Mouse (Mus musculus) gastrocnemius, postnatal 25 days (tissue): ENCODE data around the gene Taf13. TPM values are rescaled to one million over a fixed set of nuclear protein-coding genes. Genes with fewer than 3 reads are reported as not detected.
"Not testable (repeated sequence)": the region's sequence is repeated elsewhere in the genome, so short reads cannot be mapped to it uniquely, and the experiment has no call there.

ENCODE experiments used
- DNase-seq: peaks from one replicate; pipeline ENCODE4 v3.0.0; 2022
- long read RNA-seq, 2 experiments: library from polyadenylated mRNA; stranded (forward); transcript quantifications; one replicate each; pipeline ENCODE4 v2.0.0; 2021
- total RNA-seq, 2 experiments: library from RNA; stranded (reverse); gene quantifications; 1 replicate in 1 of 2; 2 replicates in 1 of 2; pipeline ENCODE4 v1.2.3; 2021

Gene Taf13
- total RNA-seq: 10 to 100 TPM; 17.6 to 18.3 TPM
- long read RNA-seq, experiment 1, transcript Taf13-204 (4 exons, 2,443 nt): major isoform, 34 of 56 reads
- long read RNA-seq, experiment 1, partial matches to known transcripts: 0 of 56 reads
- long read RNA-seq, experiment 1, other reads (novel, unspliced or antisense): 19 of 56 reads
- long read RNA-seq, experiment 2, transcript Taf13-204 (4 exons, 2,443 nt): major isoform, 34 of 45 reads
- long read RNA-seq, experiment 2, partial matches to known transcripts: 1 of 45 reads
- long read RNA-seq, experiment 2, other reads (novel, unspliced or antisense): 7 of 45 reads

DNA sequence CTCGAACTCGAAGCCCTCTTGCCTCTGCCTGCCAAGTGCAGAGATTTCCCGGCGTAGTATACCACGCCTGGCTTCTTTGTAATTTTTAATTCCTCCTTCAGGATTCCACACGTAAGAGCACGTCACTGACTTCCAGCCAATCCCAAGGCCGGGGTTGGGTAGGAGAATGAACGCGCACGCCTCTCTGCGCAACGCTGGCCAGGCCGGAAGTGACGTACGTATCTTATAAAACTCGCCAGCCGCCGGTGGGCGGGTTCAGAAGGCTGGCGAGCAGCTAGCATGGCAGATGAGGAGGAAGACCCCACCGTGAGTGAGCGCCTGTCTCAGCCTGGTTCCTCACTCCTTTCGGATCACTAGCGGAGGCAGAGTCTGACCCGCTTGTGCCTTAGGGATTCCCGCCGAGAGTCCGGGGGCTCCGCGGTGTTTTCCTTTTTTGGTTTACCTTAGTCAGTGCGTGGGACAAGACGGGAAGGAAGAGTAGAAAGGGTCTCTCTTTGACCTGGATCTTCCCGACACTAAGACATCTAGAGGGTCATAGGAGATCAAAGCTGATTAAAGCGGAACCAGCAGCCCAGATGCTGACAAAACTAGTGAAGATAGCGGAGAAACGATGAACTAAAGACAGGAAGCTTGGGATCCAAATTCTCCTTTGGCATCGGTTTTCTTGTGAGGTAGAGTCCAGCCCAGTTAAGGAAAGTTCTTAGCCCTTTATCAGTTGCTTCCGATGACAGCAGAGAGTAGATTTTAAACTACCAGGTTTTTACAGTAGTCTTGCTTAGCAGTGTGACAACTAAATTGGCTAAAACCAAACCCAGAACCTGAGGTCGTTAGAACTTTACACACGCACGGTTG lies at the start of gene Taf13:
Taf13 (plus strand) TSS at position 256 of the 852 bp plus-strand sequence.
- peak; percentile 94 for DNase-seq

DNA sequence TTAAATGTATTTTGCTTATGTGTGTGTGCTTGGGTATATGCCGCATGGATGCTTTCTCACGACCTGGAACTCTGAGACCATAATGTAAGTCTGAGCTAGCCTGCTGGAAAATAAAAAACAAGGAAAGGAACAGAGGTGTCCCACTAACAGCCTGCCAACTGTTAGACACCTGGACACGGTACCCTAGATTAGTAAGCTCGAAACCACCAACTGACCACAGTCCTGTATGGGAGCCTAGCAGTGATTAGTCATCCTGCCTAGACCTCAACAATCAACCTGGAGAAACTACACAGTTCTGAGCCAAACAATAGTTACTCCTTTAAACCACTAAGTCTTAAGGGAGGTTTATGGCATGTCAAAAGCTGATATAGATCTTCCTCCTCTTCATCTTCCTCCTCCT lies 48.1 kb upstream of the Taf13 start:
- no peak for DNase-seq

DNA sequence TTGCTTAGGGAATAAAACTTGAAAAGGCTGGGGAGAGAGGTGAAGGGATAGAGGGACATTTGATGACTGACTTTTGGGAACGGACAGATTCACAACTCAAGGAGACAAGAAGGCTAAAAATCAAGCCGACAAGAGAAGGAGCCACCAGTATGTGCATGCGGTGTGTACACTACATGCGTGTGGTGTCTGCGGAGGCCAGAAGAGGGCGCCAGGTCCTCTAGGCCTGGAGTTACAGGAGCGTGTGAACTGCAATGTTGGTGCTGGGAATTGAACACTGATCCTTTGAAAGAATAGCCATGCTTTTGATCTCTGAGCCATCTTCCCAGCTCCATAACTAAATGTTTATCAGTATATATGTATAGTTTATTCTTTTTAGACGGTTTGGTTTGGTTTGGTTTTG lies 43.0 kb upstream of the Taf13 start:
- DNase-seq: no peak

DNA sequence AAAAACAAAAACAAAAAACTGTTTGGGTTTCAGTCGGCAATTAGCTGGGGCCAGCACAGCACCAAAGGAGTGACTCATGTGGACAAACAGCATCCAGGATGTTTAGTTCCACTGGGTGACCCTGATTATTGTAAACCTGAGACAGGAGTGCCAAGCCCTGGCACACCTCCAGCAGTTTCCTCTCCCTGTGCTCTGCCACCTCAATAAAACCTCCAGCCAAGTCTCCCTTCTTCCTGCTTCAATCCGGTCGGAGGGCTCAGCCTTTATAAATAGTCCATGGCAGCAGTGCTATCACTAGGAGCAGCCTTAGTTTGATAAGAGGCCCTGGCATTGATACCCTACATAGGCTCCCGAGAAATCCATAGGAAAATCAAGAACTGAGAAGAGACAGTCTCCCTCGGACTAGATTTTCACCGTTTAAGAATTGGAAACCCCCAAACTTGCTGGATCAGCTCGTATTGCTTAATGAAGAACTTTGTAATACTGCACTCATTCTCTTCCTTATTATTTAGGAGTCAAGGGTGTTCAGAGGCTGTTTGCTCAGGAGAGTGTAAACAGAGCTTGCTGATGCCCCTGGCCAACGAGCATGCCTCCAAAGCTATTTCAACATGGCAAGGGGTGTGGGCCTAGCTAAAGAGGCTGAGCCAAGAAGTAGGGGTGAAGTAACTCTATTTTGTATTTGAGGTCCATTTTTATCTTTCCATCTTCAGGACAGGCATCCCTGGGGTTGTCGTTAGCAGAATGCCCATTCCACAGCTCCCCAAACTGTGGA lies 38.2 kb upstream of the Taf13 start:
- DNase-seq: no peak

DNA sequence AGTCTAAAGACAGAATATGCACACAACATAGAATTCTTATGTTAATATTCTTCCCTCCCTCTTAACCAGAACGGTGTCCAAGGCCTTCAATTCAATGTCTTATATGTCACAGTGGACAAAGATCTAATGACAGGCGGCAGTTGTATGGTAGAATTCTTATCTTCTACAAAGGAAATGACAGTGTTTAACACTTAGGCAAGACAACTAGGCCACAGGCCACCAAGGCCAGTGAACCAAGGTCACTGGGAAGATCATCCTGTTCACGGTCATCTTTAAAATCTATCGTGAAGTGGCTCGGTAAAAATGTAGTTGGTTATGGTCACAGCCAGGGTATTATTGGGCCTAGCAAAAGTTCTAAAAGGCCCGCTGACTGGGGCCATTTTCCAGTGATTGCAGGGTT lies 37.5 kb upstream of the Taf13 start, which contains the start of gene 1700013F07Rik:
1700013F07Rik (plus strand) TSS at position 200 of the 400 bp plus-strand sequence.
- DNase-seq: no peak

DNA sequence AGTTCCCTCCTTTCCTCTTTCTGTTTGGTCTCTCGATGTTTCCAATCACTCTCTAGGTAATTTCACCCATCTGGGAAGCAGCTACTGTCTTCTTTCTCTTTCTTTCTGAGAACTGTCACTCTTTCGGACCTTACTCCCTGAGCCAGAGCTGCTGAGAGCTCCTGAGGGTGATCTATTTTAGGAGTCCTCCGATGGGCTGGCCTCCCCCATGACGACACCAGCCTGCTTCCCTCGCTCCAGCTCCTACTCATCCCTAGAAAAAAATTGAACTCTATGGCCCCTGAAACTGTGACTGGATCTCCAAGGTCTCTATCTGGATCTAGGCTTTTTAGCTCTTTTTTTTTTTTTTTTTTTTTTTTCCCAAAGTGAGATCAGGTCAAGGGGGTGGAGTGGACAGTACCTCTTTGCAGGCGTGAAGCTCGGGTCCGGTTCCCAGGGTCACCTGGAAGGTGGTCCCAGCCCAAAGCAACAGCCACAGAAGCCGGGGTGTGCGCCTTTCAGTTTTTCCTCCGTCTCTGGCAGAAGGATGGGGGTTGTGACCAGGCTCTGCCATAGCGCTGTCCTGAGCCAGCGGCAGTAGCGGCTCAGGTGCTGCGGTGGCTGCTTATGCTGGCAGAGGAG lies 35.5 kb upstream of the Taf13 start:
- DNase-seq: no peak

DNA sequence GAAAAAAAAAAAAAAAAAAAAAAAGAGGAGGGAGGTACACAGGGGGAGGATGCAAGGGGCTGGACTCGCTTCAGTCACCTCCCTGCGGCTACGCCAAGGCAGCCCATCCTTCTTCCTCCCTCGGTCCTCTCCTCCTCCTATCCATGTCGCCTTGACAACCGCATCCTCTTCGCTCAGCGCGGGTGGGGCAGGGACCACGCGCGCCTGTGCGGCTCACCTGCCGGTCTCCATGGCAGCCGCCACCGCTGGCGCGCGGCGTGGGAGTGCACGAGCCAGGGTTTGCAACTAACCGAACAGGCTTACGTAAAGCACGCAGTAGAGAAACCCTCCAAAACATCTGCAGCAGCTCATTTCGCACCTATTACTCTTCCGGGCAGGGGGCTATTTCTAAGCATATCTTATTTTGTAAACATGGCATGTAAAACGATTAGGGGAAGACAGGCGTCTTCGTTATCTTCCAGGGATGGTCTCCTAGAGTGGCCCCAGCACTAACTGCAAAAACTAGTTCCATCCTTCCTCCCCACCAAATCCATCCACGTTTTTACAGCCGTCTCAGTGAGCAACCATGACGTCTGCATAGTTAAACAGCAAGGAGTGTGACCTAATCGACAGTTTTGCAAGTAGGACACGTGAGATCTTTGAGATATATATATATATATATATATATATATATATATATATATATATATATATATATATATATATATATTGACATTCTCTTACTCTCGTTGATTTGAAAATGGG lies 34.8 kb upstream of the Taf13 start, which contains the start of gene 5330417C22Rik:
5330417C22Rik (minus strand) TSS at position 20 of the 744 bp plus-strand sequence.
- DNase-seq: no peak

DNA sequence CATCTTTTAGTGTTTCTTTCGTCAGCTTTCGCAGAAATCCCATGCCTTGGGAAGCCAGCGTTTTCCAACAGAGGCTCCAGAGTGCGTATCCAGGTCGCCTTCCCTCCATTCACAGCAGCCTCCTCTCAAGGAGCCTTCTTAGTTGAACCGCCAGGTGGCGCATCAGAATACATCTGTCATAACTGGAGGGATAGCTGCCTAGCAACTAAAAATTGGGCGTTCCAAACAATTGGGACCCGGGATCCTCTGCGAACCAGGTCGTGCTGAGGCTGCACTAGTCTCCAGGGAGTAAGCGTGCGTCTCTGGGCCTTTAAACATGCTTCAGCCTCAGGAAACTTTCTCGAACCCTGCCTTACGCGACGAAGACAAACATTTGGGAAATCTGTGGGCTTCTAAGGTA lies 34.2 kb upstream of the Taf13 start:
- peak; percentile 69 for DNase-seq

DNA sequence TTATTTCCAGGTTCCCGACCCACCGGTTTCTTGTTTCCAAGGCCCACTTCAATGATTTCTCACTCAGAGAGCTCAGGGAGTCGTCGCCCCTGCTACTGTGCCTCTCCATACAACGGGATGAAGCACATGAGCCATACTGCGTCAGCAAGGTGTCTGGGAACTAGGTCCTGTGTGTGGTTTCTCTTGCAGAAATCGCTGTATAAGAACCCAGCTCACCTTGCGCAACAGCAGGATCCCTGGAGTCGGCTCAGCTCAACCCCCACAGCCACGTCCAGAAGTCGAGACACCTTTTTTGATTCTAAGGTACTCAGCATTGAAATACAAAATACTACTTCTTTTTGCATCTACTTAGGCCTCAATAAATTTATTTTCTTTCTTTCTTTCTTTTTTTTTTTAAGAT lies 29.2 kb upstream of the Taf13 start:
- DNase-seq: no peak

DNA sequence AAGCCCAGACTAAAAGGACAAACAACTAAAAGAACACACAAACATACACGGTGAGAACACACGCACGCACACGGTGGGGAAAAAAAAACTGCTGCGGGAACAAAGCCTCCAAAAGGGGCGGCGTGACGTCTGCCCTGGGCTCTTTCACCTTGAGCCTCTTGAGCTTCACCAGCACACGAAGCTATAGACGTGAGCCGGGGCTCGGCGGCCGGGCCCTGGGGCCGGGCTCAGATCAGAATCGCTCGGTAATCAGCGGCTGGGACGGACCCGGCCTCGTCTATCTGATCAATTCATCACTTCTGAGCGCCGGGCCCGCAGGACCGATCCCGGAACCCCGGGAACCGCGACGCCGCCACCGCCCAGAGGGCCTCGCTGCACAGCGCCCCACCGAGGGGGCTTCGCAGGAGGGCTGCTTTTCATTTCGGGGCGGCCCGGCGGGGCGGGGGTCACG lies 17.4 kb upstream of the Taf13 start:
- DNase-seq: no peak

DNA sequence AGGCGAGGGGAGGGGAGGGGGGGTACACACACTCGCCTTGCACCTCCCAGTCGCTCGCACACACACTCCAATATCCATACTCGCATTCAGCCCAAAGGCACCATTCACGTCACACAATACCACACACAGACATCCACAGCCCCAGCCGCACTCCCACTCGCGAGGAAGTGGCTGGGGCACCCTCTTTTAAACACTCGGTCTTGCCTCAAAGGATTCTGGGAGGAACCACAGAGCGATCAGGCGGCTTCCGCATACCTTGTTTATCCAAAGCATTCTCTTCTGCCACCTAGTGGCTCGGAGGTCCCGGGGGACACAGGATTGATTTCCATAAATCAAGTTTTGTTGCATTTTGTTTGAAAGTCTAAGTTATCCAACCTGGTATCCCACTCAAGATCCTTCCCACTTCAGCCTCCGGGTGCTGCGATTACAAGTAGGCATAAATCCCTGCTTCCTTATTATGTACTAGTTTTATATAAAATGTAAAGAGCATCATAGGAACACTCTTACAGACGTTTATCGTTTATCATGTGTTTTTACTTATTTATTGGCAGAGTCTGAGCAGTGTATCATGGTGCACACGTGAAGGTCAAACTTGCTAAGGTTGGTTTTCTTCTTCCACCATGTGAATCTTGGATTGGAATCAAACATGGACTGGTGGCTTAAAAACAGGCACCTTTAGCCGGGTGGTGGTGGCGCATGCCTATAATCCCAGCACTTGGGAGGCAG lies 16.7 kb upstream of the Taf13 start:
- DNase-seq: peak; percentile 87

DNA sequence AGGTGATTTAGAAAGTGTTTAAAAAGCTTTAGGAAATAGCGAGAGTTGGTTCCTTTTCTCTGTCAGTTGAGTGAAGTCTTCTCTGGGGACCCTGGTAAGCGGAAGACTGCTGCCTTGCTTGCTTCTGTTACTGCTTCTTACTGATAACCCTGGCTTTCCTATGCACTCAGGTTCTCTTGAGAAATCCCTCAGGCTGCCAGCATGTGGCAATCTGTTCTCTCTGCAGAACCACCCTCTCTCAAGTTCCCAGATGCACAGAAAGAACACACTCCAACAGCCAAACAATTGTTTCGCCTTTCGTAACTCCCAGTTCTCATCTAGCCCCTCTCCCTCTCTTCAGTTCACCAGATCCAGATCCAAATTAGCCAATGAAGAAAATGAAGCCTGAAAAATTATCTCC lies 13.6 kb upstream of the Taf13 start:
- no peak for DNase-seq

DNA sequence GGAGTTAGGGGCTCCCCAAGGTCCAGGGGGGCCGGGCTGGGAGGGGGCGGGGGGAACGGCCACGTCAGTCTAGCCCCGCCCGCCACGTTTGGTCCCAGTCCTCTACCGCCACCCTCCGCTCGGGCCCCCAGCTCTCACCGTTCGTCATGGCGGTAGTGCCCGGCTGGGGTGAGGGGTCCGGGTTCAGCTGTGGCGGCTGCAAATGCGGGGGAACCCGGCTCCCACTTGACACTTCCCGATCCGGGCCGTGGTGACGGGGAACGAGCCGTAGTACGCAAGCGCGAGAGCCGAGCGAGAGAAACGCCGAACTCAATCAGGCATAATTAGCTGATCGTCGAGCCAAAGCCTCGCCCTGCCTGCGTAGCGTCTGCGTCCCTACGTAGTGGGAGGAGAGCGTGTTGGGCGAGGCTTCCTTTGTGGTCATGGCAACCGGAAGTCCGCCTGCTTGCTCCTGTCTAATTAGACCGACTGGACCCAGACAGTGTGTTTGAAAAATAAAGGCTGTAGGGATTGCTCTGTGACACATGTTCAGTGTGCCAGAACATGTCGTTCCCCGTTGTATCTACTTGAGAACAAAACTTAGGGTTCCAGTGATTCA lies 9.3 kb upstream of the Taf13 start, which contains the start of gene Tmem167b:
Tmem167b (minus strand) TSS at position 334 of the 598 bp plus-strand sequence.
- peak; percentile 96 for DNase-seq

DNA sequence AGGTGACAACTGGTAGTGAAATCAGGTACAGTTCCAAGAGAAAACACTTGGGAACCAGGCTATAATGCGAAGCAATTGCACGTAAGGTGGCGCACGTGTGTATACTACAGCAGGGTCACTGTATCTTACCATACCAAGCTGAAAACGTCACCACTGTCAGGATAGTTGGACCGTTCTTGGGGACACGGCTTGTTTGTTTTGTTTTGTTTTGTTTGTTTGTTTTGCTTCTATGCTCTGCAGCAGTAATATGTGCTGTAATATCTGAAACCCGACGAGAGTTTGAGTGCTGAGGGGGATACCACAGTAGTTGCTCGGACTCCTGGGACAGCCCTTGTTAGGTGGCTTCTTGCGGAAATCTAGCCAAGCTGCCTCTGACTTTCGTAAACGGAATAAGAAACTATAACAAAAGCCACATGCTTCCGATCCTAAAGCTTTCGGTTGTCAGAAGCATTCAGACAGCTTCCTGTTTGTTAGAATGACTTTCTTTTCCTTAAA lies 8.7 kb upstream of the Taf13 start:
- no peak for DNase-seq

DNA sequence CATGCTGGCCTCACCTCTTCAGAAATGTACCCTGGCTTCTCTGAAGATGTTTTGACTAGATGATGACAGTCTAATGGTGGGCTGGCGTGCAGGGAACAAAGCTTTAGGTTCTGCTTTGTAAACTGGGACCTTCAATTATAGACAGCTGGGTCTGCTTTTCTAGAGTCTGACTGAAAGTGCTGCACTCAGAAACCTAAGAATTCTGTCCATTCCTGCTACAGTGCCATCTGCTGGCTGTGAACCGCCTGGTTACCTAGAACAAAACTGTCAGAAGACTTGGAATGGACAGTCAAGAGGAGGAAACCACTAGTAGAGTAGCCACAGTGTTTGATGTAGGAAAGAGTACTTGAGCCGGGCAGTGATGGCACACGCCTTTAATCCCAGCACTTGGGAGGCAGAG lies 8.2 kb upstream of the Taf13 start:
- peak; percentile 68 for DNase-seq

DNA sequence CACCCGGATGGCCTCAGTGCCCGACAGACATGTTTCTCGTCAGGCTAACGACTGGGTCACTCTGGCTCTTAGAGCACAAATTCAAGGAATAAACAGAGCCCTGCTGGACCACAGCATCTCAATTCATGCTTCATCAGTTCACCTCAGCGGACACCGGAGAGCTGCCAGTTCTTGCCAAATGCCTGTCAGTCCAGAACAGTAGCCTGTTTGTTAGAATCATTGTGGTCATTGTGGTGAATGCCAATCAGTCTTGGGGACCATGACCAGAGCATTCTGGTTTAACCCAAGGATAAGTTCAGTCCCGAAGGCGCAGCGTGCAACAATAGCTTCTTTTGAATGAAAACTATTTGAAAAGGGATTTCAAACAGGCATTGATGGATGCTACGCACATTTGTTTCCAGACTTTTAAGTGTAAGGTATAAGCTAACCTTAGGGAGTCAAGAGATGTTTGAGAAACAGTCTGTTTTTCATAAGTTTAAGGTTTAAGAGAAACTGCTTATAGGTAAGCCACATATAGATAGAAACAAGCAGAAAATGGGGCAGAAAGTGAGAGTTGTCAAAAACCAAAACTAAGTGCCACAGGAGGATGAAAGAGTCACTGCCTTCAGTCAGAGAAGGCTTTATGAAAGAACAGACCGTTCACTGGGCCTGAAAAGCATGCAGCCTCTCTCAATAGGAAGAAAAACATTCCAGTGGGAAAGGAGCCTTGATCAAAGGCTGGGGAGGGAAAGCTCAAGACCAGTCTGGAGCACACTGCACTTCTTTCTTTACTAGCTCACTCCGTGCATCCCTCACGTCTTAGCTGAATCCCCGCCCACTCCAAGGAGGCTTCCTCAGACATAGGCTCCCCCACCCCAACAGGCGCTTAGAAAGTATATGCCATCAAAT lies 3.3 kb upstream of the Taf13 start:
- no peak for DNase-seq

DNA sequence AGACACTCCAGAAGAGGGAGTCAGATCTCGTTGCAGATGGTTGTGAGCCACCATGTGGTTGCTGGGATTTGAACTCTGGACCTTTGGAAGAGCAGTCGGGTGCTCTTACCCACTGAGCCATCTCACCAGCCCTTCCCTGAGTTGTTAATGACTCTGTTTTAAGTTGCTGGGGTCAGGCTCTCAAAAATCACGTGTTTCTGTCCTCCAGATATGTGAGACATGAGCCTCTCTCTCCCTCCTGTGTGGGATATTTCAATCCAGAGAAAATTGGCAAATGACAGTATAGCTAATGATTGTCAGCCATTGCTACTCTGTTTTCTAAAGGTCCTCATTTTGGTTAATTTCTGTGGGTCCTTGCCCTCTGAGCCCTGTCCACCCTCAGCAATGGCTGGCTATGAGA lies 1.9 kb upstream of the Taf13 start:
- DNase-seq: not testable (repeated sequence)

DNA sequence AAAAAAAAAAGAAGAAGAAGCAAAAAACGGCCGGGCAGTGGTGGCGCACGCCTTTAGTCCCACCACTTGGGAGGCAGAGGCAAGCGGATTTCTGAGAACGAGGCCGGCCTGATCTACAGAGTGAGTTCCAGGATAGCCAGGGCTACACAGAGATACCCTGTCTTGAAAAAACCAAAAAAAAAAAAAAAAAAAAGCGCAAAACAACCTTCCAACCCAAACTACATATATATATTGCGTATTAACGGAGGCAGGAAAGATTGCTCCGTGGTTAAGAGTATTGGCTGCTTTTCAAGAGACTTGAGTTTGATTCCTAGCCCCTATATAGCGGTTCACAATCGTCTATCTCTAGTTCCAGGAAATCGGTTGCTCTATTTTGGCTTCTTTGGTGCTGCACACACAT lies 685 bp upstream of the Taf13 start:
- no peak for DNase-seq
